Mouse (Mus musculus) midbrain, embryonic 13.5 days (tissue): ENCODE results near the gene Tacc3. TPM values are rescaled to one million over a fixed set of nuclear protein-coding genes. Genes with fewer than 3 reads are reported as not detected.

Source experiments
- ATAC-seq: fragments of 200-750 bp; cut with Nextera tagmentation; 2 replicates; pipeline ENCODE4 v1.8.0; 2017; ENCODE audit warnings: mild to moderate bottlenecking, moderate TSS enrichment, moderate library complexity
- H3K27ac ChIP-seq: fragments of 300-500 bp; sonication (generic); 2 replicates; pipeline ENCODE4 v1.5.1; 2015; ENCODE audit warnings: inconsistent platforms, mild to moderate bottlenecking, moderate library complexity
- H3K27me3 ChIP-seq: fragments of 300-500 bp; sonication (generic); 2 replicates; pipeline ENCODE4 v1.6.1; 2015; ENCODE audit warnings: mild to moderate bottlenecking, inconsistent platforms
- H3K36me3 ChIP-seq: fragments of 300-500 bp; sonication (generic); 2 replicates; pipeline ENCODE4 v1.6.1; 2015; ENCODE audit warnings: mild to moderate bottlenecking, inconsistent platforms
- H3K4me1 ChIP-seq: fragments of 300-500 bp; sonication (generic); replicated peaks from 2 replicates; pipeline ENCODE4 v1.6.1; 2015; ENCODE audit warnings: inconsistent platforms
- H3K4me2 ChIP-seq: fragments of 300-500 bp; sonication (generic); replicated peaks from 2 replicates; pipeline ENCODE4 v1.6.1; 2015; ENCODE audit warnings: moderate library complexity, mild to moderate bottlenecking, inconsistent platforms
- H3K4me3 ChIP-seq: fragments of 300-500 bp; sonication (generic); replicated peaks from 2 replicates; pipeline ENCODE4 v1.5.1; 2015; ENCODE audit warnings: mild to moderate bottlenecking, inconsistent platforms
- H3K9ac ChIP-seq: fragments of 300-500 bp; sonication (generic); replicated peaks from 2 replicates; pipeline ENCODE4 v1.6.1; 2015; ENCODE audit warnings: mild to moderate bottlenecking, inconsistent platforms
- H3K9me3 ChIP-seq: fragments of 300-500 bp; sonication (generic); 2 replicates; pipeline ENCODE4 v1.6.1; 2016; ENCODE audit warnings: mild to moderate bottlenecking, inconsistent platforms
- WGBS: fragments of 180-500 bp; shearing (Covaris S2); methylation state at CpG from one replicate; pipeline ENCODE4 v1.1.7; 2015; 5-methylcytosine and 5-hydroxymethylcytosine counted together
- polyA plus RNA-seq: library from polyadenylated mRNA; unstranded; fragments of >200 nt; fragmentation: Nextera tagmentation; extraction: Ambion mirVana; gene quantifications from 2 replicates; pipeline ENCODE4 v1.2.1, GENCODE M21; 2015

Tacc3 gene
- polyA plus RNA-seq, 1 experiment from 2014 or later: 84.6 TPM

GRCm38 (mm10) chr5:33657251-33657786, 609 bp upstream of the Tacc3 start:
- Histone ChIP-seq H3K27me3 (no peaks in the 10 kb centered on the region), H3K4me3 (peak overlapping the region; percentile 70), H3K9ac (peak overlapping the region; percentile 81), H3K27ac (peak overlapping the region; percentile 90), H3K4me2 (peak overlapping the region; percentile 93), H3K36me3 (peaks cover 25% of the 10 kb centered on the region), H3K9me3 (no peaks in the 10 kb centered on the region), H3K4me1 (peaks cover 49% of the 10 kb centered on the region)
- ATAC-seq: no peak; the same call in 1 of the 2 replicates
- WGBS: under 1% methylated on average over 32 of the region's 32 CpGs

- no peak overlapping the region; the same call in 1 of the 2 replicates for H3K27ac ChIP-seq
- ATAC-seq: peak; percentile 15; the same call in 1 of the 2 replicates
- H3K36me3 ChIP-seq: peaks cover 28% of the 10 kb centered on the region
- peak overlapping the region; percentile 70 for H3K4me3 ChIP-seq
- H3K4me1 ChIP-seq: peaks cover 42% of the 10 kb centered on the region
- H3K9me3 ChIP-seq: no peaks in the 10 kb centered on the region
- WGBS: under 1% methylated on average over 26 of the region's 26 CpGs
- H3K9ac ChIP-seq: peak overlapping the region; percentile 69
- no peaks in the 10 kb centered on the region for H3K27me3 ChIP-seq
- peak overlapping the region; percentile 93 for H3K4me2 ChIP-seq
Observed at GRCm38 (mm10) chr5:33658664-33659050, 729 bp downstream of the Tacc3 start.

- Histone ChIP-seq H3K27me3 (no peaks in the 10 kb centered on the region), H3K36me3 (peaks cover 70% of the 10 kb centered on the region), H3K4me2 (no peak overlapping the region), H3K4me1 (no peaks in the 10 kb centered on the region), H3K4me3 (no peak overlapping the region), H3K27ac (no peak overlapping the region), H3K9me3 (no peaks in the 10 kb centered on the region), H3K9ac (no peak overlapping the region)
- no peak for ATAC-seq
Observed at GRCm38 (mm10) chr5:33668223-33668622, 10.3 kb downstream of the Tacc3 start.

GRCm38 (mm10) chr5:33671659-33672058, 13.7 kb downstream of the Tacc3 start:
- H3K4me3 ChIP-seq: no peak overlapping the region
- H3K4me2 ChIP-seq: no peak overlapping the region
- H3K27ac ChIP-seq: no peak overlapping the region
- H3K9me3 ChIP-seq: no peaks in the 10 kb centered on the region
- peaks cover 6% of the 10 kb centered on the region for H3K4me1 ChIP-seq
- peaks cover 52% of the 10 kb centered on the region for H3K36me3 ChIP-seq
- ATAC-seq: no peak
- H3K9ac ChIP-seq: no peak overlapping the region
- no peaks in the 10 kb centered on the region for H3K27me3 ChIP-seq
- WGBS: 92% methylated on average over 5 of the region's 5 CpGs

GRCm38 (mm10) chr5:33674439-33674838, 16.5 kb downstream of the Tacc3 start:
- peak overlapping the region; percentile 39 for H3K9ac ChIP-seq
- H3K4me1 ChIP-seq: peaks cover 6% of the 10 kb centered on the region
- H3K4me2 ChIP-seq: no peak overlapping the region
- peaks cover 25% of the 10 kb centered on the region for H3K36me3 ChIP-seq
- 59% methylated on average over 3 of the region's 3 CpGs for WGBS
- H3K27me3 ChIP-seq: no peaks in the 10 kb centered on the region
- H3K4me3 ChIP-seq: no peak overlapping the region
- ATAC-seq: peak; percentile 72
- no peaks in the 10 kb centered on the region for H3K9me3 ChIP-seq
- 0 out of 2 replicates have a peak overlapping the region, but pooled peaks have one; percentile 40 for H3K27ac ChIP-seq

- Histone ChIP-seq H3K9ac (no peak overlapping the region), H3K4me3 (no peak overlapping the region), H3K4me2 (no peak overlapping the region), H3K27ac (no peak overlapping the region), H3K4me1 (peaks cover 6% of the 10 kb centered on the region), H3K36me3 (peaks cover 10% of the 10 kb centered on the region; the same call in 1 of the 2 replicates), H3K27me3 (no peaks in the 10 kb centered on the region), H3K9me3 (no peaks in the 10 kb centered on the region)
- 0% methylated on average over 1 of the region's 1 CpGs for WGBS
- ATAC-seq: peak; percentile 55; the same call in 1 of the 2 replicates
Observed at GRCm38 (mm10) chr5:33675964-33676363, 18.0 kb downstream of the Tacc3 start.

GRCm38 (mm10) chr5:33678244-33678643, 20.3 kb downstream of the Tacc3 start:
- no peaks in the 10 kb centered on the region for H3K36me3 ChIP-seq
- no peak overlapping the region for H3K27ac ChIP-seq
- no peak overlapping the region for H3K4me3 ChIP-seq
- no peak overlapping the region for H3K4me2 ChIP-seq
- peaks cover 6% of the 10 kb centered on the region for H3K4me1 ChIP-seq
- 84% methylated on average over 5 of the region's 5 CpGs for WGBS
- 0 out of 2 replicates have a peak, but pooled peaks cover 4% of the 10 kb centered on the region for H3K27me3 ChIP-seq
- no peak for ATAC-seq
- H3K9ac ChIP-seq: no peak overlapping the region
- H3K9me3 ChIP-seq: no peaks in the 10 kb centered on the region

- no peak overlapping the region for H3K9ac ChIP-seq
- WGBS: 65% methylated on average over 3 of the region's 3 CpGs
Observed at GRCm38 (mm10) chr5:33681044-33681443, 23.1 kb downstream of the Tacc3 start.

GRCm38 (mm10) chr5:33681611-33682388, 23.9 kb downstream of the Tacc3 start:
- no peak for ATAC-seq
- H3K27me3 ChIP-seq: peaks cover 31% of the 10 kb centered on the region
- H3K4me3 ChIP-seq: no peak overlapping the region
- no peaks in the 10 kb centered on the region for H3K36me3 ChIP-seq
- no peak overlapping the region for H3K27ac ChIP-seq
- H3K4me2 ChIP-seq: no peak overlapping the region
- no peak overlapping the region for H3K9ac ChIP-seq
- H3K4me1 ChIP-seq: 0 out of 2 replicates have a peak, but pooled peaks cover 5% of the 10 kb centered on the region
- H3K9me3 ChIP-seq: no peaks in the 10 kb centered on the region
- WGBS: 86% methylated on average over 15 of the region's 15 CpGs

More at GRCm38 (mm10) chr5:33681044-33681443, 23.1 kb downstream of the Tacc3 start:
- Histone ChIP-seq H3K27me3 (peaks cover 23% of the 10 kb centered on the region), H3K4me1 (0 out of 2 replicates have a peak, but pooled peaks cover 5% of the 10 kb centered on the region), H3K4me2 (no peak overlapping the region), H3K9me3 (no peaks in the 10 kb centered on the region), H3K36me3 (no peaks in the 10 kb centered on the region), H3K27ac (no peak overlapping the region), H3K4me3 (no peak overlapping the region)
- ATAC-seq: no peak

- Histone ChIP-seq H3K4me1 (0 out of 2 replicates have a peak, but pooled peaks cover 7% of the 10 kb centered on the region), H3K27me3 (peaks cover 42% of the 10 kb centered on the region), H3K36me3 (no peaks in the 10 kb centered on the region), H3K4me2 (no peak overlapping the region), H3K9me3 (no peaks in the 10 kb centered on the region), H3K4me3 (no peak overlapping the region), H3K9ac (no peak overlapping the region), H3K27ac (no peak overlapping the region)
- 70% methylated on average over 4 of the region's 4 CpGs for WGBS
- no peak for ATAC-seq
Observed at GRCm38 (mm10) chr5:33682963-33683362, 25.0 kb downstream of the Tacc3 start.

- WGBS: 49% methylated on average over 7 of the region's 7 CpGs
- ATAC-seq: peak; percentile 72
- peaks cover 18% of the 10 kb centered on the region for H3K4me1 ChIP-seq
- H3K9ac ChIP-seq: peak overlapping the region; percentile 14; the same call in 1 of the 2 replicates
- no peak overlapping the region for H3K27ac ChIP-seq
- H3K4me3 ChIP-seq: no peak overlapping the region
- no peaks in the 10 kb centered on the region for H3K36me3 ChIP-seq
- H3K9me3 ChIP-seq: no peaks in the 10 kb centered on the region
- H3K27me3 ChIP-seq: peaks cover 49% of the 10 kb centered on the region
- H3K4me2 ChIP-seq: no peak overlapping the region
Observed at GRCm38 (mm10) chr5:33683897-33684652, 26.1 kb downstream of the Tacc3 start.

GRCm38 (mm10) chr5:33684932-33685331, 27.0 kb downstream of the Tacc3 start:
- Histone ChIP-seq H3K36me3 (no peaks in the 10 kb centered on the region), H3K9ac (peak overlapping the region; percentile 14; the same call in 1 of the 2 replicates), H3K4me1 (peaks cover 27% of the 10 kb centered on the region), H3K27ac (no peak overlapping the region), H3K27me3 (peaks cover 49% of the 10 kb centered on the region), H3K4me2 (no peak overlapping the region), H3K9me3 (no peaks in the 10 kb centered on the region), H3K4me3 (no peak overlapping the region)
- ATAC-seq: no peak
- 89% methylated on average over 4 of the region's 4 CpGs for WGBS
